Mouse (Mus musculus): ENCODE measurements around the gene Fbxl2.

GRCm38 (mm10) chr9:114025846-114026245, 20.1 kb downstream of the Fbxl2 start:
- TF ChIP-seq CTCF (IDR thresholded peaks at IDR 0.05; ENCODE audit: extremely low read depth, insufficient read depth, insufficient read length, insufficient replicate concordance) (no peak), POLR2A (IDR thresholded peaks at IDR 0.05; ENCODE audit: low read depth, low read length) (no peak)
